Mouse (Mus musculus) hindbrain, embryonic 11.5 days (tissue): ENCODE data around the gene Obsl1. TPM values are rescaled to one million over a fixed set of nuclear protein-coding genes. Genes with fewer than 3 reads are reported as not detected.
A peak's percentile ranks its signal among the peaks of the same experiment; 100 is the strongest.

ENCODE experiments used
- ATAC-seq: fragments of 200-750 bp; cut with Nextera tagmentation; 2 replicates; pipeline ENCODE4 v1.8.0; 2017; ENCODE audit warnings: mild to moderate bottlenecking, moderate TSS enrichment, moderate library complexity; ENCODE audit not compliant: low FRiP score
- DNase-seq: peaks from one replicate; pipeline ENCODE4 v3.0.0-alpha.2; 2015; ENCODE audit warnings: low spot score
- H3K27ac ChIP-seq: fragments of 300-500 bp; sonication (generic); 2 replicates; pipeline ENCODE4 v1.5.1; 2014; ENCODE audit warnings: mild to moderate bottlenecking, low read depth, low read length
- H3K27me3 ChIP-seq: fragments of 300-500 bp; sonication (generic); 2 replicates; pipeline ENCODE4 v1.6.1; 2014; ENCODE audit warnings: mild to moderate bottlenecking, low read length, moderate library complexity, mixed read lengths; ENCODE audit not compliant: control insufficient read depth, insufficient read depth
- H3K36me3 ChIP-seq: fragments of 300-500 bp; sonication (generic); 2 replicates; pipeline ENCODE4 v1.6.1; 2014; ENCODE audit warnings: mild to moderate bottlenecking, low read length, moderate library complexity, mixed read lengths; ENCODE audit not compliant: control insufficient read depth, insufficient read depth
- H3K4me1 ChIP-seq: fragments of 300-500 bp; sonication (generic); replicated peaks from 2 replicates; pipeline ENCODE4 v1.6.1; 2014; ENCODE audit warnings: low read length, mixed read lengths; ENCODE audit not compliant: control insufficient read depth, insufficient read depth
- H3K4me2 ChIP-seq: fragments of 300-500 bp; sonication (generic); replicated peaks from 2 replicates; pipeline ENCODE4 v1.6.1; 2014; ENCODE audit warnings: mild to moderate bottlenecking, low read depth, low read length
- H3K4me3 ChIP-seq: fragments of 300-500 bp; sonication (generic); 2 replicates; pipeline ENCODE4 v1.5.1; 2014; ENCODE audit warnings: low read depth, low read length
- H3K9ac ChIP-seq: fragments of 300-500 bp; sonication (generic); 2 replicates; pipeline ENCODE4 v1.6.1; 2014; ENCODE audit warnings: low read depth, low read length
- H3K9me3 ChIP-seq: fragments of 300-500 bp; sonication (generic); 2 replicates; pipeline ENCODE4 v1.6.1; 2016; ENCODE audit warnings: low read length; ENCODE audit not compliant: control insufficient read depth
- WGBS: fragments of 180-500 bp; shearing (Covaris S2); extraction: QIAGEN DNeasy Blood & Tissue Kit; methylation state at CpG from one replicate; pipeline ENCODE4 v1.1.7; 2014; 5-methylcytosine and 5-hydroxymethylcytosine counted together
- polyA plus RNA-seq: library from polyadenylated mRNA; unstranded; fragments of >200 nt; fragmentation: Nextera tagmentation; extraction: Ambion mirVana; gene quantifications from 2 replicates; pipeline ENCODE4 v1.2.1, GENCODE M21; 2014

The Obsl1 gene
- polyA plus RNA-seq, 1 experiment from 2014 or later, result 34.0 TPM

DNA sequence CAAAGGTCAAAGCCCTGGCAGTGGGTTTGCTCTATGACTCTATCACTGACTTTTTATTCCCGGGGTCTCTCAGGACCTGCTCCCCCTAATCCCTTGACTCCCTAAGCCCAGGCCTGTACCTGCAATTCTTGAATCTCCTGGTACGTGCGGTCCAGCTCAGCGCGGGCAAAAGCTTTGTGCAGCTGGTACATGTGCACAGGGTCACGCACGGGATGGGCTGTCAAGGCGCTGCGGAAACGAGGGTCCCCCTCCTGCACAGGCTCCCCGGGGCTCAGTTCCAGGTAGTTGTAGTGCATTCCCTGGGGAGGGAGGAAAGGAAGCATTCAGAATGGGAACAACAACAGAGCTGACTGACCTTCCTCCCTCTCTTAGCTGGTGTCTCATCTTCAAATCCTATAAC lies 29.8 kb downstream of the Obsl1 start:
- Histone ChIP-seq H3K27ac (no peak overlapping the region), H3K9me3 (no peaks in the 10 kb centered on the region), H3K9ac (no peak overlapping the region), H3K27me3 (0 out of 2 replicates have a peak, but pooled peaks cover 5% of the 10 kb centered on the region), H3K4me2 (no peak overlapping the region), H3K4me1 (0 out of 2 replicates have a peak, but pooled peaks cover 3% of the 10 kb centered on the region), H3K36me3 (peaks cover 12% of the 10 kb centered on the region; the same call in 1 of the 2 replicates), H3K4me3 (no peak overlapping the region)
- 97% methylated on average over 11 of the region's 11 CpGs for WGBS
- DNase-seq (no peak), ATAC-seq (no peak)

DNA sequence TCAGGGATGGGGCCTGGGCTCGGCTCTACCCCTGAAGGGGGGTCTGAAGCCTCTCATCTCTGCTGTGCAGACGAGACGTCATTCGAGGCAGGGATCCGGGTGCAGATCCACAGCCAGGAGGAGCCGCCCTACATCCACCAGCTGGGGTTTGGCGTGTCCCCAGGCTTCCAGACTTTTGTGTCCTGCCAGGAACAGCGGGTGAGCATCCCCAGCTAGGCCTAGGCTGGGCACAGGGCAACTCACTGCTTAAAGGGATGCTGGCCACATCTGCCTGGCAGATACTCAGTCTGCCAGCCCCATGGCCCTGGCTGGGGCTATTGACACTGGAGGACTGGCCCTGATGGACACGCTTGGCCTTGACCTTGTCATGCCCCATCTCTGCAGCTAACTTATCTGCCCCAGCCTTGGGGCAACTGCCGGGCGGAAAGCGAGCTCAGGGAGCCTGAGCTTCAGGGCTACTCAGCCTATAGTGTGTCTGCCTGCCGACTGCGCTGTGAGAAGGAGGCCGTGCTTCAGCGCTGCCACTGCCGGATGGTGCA lies 36.9 kb downstream of the Obsl1 start:
- H3K4me1 ChIP-seq, result peaks cover 3% of the 10 kb centered on the region
- DNase-seq (no peak), ATAC-seq (no peak)
- no peaks in the 10 kb centered on the region for H3K27me3 ChIP-seq
- H3K4me3 ChIP-seq, result no peak overlapping the region
- no peaks in the 10 kb centered on the region for H3K9me3 ChIP-seq
- no peak overlapping the region for H3K27ac ChIP-seq
- WGBS, result 79% methylated on average over 17 of the region's 17 CpGs
- no peak overlapping the region for H3K4me2 ChIP-seq
- 0 out of 2 replicates have a peak, but pooled peaks cover 4% of the 10 kb centered on the region for H3K36me3 ChIP-seq
- H3K9ac ChIP-seq, result no peak overlapping the region

DNA sequence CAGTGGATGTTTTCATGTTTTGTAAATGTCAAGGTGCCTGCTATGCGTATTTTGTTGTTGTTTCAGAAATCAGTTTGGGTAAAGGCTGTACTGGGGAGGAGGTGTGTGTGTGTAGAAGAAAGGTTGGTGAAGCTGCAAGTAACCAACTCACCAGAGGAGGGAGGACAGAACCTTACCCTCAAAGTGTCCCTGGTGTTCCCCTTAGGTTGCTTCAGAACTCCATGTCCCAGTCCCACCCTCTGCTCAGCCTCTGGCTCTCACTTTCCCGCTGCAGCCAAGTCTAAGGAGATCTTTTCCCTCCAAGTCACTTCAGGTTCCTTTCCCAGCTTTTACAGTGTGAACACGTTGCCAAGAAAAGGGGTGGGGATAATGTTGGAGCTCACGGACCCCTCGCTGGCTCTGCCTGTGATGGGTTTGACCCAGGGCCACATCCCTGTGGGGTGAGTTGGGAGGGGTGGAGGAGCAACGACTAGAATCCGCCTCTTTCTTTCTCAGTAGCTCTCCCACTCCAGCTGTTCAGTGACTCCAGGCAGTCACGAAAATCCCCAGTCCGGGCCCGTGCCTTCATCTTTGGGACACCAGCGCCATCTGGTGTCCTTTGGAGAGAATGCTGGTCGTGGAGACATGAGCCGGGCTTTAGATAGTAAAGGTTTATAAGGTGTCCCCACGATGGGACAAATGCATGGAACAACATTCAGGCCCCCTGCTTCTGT lies 38.9 kb downstream of the Obsl1 start:
- DNase-seq, result peak; percentile 93
- Histone ChIP-seq H3K4me2 (no peak overlapping the region), H3K4me3 (no peak overlapping the region), H3K27me3 (no peaks in the 10 kb centered on the region), H3K4me1 (peaks cover 3% of the 10 kb centered on the region), H3K27ac (no peak overlapping the region), H3K9ac (peak overlapping the region; percentile 42; the same call in 1 of the 2 replicates), H3K9me3 (no peaks in the 10 kb centered on the region), H3K36me3 (no peaks in the 10 kb centered on the region)
- WGBS, result 7% methylated on average over 14 of the region's 14 CpGs
- ATAC-seq, result peak; percentile 80

DNA sequence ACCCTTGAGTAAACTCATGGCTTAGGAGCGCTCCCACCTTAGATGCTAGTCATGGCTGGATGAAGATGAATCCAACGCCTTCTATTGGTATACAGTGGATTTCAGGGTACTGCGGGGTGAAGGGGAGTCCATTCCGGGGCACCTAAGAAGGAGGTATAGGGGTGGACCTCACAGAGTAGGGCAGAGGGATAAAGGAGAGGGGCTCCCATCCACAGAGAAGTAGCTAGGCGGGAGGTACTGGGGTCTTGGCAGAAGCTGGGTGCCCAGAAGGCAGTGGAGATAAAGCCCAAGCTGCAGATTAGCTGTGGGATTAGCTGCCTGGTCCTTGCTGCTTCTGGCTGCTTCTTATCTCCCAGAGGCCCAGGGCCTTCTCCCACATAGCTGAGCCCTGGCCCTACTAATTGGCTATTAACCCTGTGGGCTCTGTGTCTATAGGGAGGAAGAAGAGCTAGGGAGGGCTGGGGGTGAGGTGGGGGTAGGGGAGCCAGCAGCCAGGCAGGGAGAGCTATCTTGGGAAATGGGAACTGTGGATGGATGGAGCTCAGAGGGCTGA lies 42.5 kb downstream of the Obsl1 start:
- WGBS, result 86% methylated on average over 5 of the region's 5 CpGs
- Histone ChIP-seq H3K4me3 (no peak overlapping the region), H3K4me2 (no peak overlapping the region), H3K27me3 (peaks cover 2% of the 10 kb centered on the region; the same call in 1 of the 2 replicates), H3K9me3 (no peaks in the 10 kb centered on the region), H3K36me3 (no peaks in the 10 kb centered on the region), H3K4me1 (peaks cover 3% of the 10 kb centered on the region), H3K27ac (peak overlapping the region; percentile 56; the same call in 1 of the 2 replicates), H3K9ac (no peak overlapping the region)
- DNase-seq (no peak), ATAC-seq (no peak)

DNA sequence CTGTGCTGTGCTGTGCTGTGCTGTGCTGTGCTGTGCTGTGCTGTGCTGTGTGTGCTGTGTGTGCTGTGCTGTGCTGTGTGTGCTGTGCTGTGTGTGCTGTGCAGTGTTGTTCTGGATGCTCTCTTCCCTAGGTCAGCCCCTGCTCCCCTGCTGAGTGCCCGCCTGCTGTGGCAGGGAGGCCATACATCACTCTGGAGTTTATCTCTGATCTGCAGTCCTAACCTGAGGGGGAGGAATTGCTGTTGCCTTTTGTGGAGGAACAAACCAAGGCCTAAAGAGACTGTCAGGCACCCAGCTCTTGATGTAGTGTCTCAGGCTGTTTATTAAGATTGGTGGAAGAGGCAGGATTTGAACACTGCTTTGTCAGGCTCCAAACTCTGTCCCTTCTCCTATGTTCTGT lies 43.6 kb downstream of the Obsl1 start:
- Histone ChIP-seq H3K27ac (no peak overlapping the region), H3K4me1 (peaks cover 10% of the 10 kb centered on the region), H3K36me3 (no peaks in the 10 kb centered on the region), H3K9ac (no peak overlapping the region), H3K4me3 (no peak overlapping the region), H3K4me2 (no peak overlapping the region), H3K27me3 (peaks cover 2% of the 10 kb centered on the region; the same call in 1 of the 2 replicates), H3K9me3 (no peaks in the 10 kb centered on the region)
- WGBS, result 31% methylated on average over 1 of the region's 1 CpGs
- DNase-seq, result no peak
- no peak for ATAC-seq

DNA sequence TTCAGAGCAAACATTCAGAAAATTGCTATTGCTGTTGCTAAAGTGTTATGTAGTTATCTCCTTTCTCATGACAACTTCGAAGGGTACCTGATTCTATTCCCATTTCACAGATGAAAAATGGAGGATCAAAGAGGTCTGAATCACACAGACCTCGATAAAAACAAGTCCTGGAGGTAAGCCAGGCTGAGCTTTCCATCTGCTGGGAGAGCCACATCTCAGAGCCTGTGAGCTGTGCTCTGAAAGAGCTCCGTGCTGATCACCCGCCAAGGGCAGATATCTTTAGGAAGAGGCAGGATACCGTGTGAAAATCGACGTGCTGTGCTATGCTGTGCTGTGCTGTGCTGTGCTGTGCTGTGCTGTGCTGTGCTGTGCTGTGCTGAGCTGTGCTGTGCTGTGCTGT lies 46.0 kb downstream of the Obsl1 start:
- no peak overlapping the region for H3K4me2 ChIP-seq
- no peak overlapping the region for H3K9ac ChIP-seq
- H3K27me3 ChIP-seq, result peaks cover 6% of the 10 kb centered on the region
- DNase-seq (no peak), ATAC-seq (no peak)
- no peak overlapping the region for H3K4me3 ChIP-seq
- no peak overlapping the region for H3K27ac ChIP-seq
- 85% methylated on average over 7 of the region's 7 CpGs for WGBS
- no peaks in the 10 kb centered on the region for H3K36me3 ChIP-seq
- H3K9me3 ChIP-seq, result no peaks in the 10 kb centered on the region
- peaks cover 7% of the 10 kb centered on the region for H3K4me1 ChIP-seq

DNA sequence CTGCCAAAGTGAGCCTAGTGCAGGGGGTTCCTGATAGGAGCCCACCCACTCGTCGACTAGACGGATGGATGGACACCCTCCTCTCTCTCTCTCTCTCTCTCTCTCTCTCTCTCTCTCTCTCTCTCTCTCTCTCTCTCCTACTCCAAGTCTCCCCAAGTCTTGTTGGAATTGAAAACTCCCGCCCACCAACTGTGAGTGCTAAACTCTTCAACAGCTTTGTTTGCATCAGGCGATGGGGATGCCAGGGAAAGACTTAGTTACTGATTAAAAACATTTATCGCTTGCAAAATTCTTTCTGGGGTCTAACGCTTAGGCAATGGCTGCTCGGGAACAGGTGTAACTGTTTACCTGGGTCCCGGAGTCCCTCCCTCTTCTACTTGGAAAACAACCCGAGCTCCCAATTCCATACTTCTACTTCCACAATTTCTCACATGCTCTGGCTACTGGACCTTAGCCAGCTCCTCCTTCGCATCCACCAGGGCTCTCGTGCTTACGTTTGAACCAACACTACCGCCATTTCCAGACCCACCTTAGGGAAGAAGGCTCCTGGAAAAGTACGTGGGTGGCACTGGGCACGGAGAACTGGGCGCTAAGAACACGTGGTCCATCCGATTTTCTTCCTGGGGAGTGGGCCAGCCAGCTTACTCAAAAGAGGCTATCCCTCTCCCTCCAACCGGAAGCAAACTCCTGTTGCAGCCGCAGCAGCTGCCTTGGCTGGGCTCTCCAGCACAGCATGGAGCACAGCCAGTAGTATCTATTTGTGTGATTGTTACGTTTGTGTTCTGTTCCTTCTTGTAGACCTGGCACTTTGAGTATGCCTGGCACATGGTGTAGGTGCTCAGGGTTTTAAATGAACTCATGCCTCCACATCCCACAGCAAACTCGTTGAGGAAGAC lies 47.2 kb downstream of the Obsl1 start:
- Histone ChIP-seq H3K27ac (peak overlapping the region; percentile 60), H3K27me3 (peaks cover 6% of the 10 kb centered on the region)
- DNase-seq, result peak; percentile 26

DNA sequence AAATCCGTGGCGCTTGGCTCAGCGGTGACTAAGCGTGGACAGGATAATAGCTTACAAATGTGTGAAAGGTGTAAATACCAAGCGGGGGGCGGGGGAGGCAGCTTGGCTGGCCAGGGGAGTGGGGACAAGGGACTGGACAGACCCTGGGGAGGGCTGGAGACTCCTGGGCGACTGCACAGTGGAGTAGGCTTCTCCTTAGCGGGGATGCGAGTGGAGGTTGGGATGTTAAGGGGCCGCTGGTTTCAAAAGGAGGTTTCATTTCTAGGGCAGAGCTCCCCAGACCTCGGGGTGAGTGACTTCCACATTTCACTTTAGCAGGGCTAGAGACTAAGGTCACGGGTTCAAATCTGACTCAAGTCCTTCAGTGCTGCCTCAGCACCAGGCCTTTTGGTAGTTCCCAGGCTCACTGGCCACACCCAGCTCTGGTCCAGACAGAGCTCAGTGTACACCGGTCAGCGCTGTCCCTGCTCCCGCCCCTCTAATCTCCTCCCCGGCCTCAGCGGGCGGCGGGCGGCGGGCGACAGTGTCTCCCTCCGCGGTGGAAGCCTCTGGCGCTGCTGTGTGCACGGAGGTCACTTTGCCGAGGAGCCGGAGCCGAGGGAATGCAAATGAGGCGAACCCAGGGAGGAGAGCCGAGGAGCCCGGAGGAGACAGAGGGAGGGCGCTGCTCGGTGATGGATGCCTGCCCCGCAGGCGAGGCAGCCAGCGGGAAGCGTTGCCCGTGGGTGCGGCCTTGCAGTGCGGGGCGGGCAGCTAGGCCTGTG lies 48.0 kb downstream of the Obsl1 start:
- H3K27me3 ChIP-seq, result peaks cover 6% of the 10 kb centered on the region
- H3K4me2 ChIP-seq, result peak overlapping the region; percentile 58
- H3K4me3 ChIP-seq, result peak overlapping the region; percentile 22
- no peaks in the 10 kb centered on the region for H3K36me3 ChIP-seq
- H3K27ac ChIP-seq, result peak overlapping the region; percentile 60
- ATAC-seq, result peak; percentile 74
- no peaks in the 10 kb centered on the region for H3K9me3 ChIP-seq
- peak; percentile 62 for DNase-seq
- H3K4me1 ChIP-seq, result peaks cover 9% of the 10 kb centered on the region
- 3% methylated on average over 41 of the region's 42 CpGs for WGBS
- peak overlapping the region; percentile 52 for H3K9ac ChIP-seq

More for the DNA sequence above, 47.2 kb downstream of the Obsl1 start:
- Histone ChIP-seq H3K4me1 (peaks cover 9% of the 10 kb centered on the region), H3K4me2 (peak overlapping the region; percentile 58), H3K9me3 (no peaks in the 10 kb centered on the region), H3K9ac (peak overlapping the region; percentile 52), H3K36me3 (no peaks in the 10 kb centered on the region), H3K4me3 (peak overlapping the region; percentile 22)
- 15% methylated on average over 20 of the region's 23 CpGs for WGBS
- no peak for ATAC-seq
